Mouse (Mus musculus): ENCODE results near the gene Tigd4.

The Tigd4 gene

GRCm38 (mm10) chr3:84610183-84610710, 16.9 kb downstream of the Tigd4 start:
- no peak for DNase-seq (ENCODE audit: low spot score in 2 of 2)

- DNase-seq (ENCODE audit: low spot score in 2 of 2), result peak in 1 of 2 experiments; percentile 49
Measured at GRCm38 (mm10) chr3:84615050-84615855, 21.9 kb downstream of the Tigd4 start.

DNA sequence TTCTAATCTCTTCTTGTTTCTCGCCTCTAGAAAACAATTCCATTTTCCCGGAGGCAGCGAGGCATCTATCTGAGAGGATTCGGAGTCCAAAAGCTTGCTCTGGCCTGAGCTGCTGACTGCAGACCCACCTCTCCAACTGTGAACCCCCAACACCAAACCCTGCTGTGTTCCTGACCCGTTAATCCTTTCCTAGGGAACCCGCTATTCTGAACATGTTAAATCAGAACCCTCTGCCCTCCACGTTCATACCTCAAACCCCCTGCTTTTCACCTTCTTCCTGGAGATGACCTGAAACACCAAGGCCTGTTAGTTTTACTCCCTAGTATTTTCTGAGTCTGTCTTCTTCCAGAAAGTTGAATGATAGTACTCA, 22.5 kb downstream of the Tigd4 start:
- DNase-seq (ENCODE audit: low spot score in 2 of 2), result no peak

DNA sequence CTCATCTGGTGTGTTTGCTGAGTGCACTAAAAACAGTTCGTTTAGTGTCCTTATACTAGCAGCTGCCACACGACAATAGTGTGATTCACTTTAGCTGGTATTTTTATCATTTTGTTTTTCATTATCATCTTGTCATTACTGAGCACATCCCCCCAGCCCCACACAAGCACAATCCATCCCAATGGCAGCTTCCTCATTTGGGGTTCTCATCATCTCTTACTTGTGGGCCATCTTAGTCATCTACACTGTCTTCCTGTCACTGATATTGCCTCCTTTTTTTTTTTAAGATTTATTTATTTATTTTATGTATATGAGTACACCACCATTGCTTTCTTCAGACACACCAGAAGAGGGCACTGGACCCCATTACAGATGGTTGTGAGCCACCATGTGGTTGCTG, 25.3 kb downstream of the Tigd4 start:
- no peak for DNase-seq (ENCODE audit: low spot score in 2 of 2)

DNA sequence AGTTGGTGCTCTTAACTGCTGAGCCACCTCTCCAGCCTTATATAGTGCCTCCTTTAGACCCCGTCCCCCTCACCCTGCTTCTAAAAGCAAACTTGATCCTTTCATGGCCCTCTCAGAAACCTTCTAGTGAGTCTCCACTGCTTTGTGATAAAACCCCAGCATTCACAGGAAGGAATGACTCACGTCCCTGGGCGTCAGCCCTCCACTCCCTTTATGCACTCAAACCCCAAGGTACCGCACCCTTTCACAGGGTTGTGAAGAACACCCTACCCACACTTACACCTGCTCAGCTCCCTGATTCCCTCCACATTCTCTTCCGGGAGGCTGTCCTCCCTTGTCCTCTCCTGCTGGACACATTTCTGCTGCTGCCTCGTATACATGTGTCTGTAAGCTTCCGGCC, 25.7 kb downstream of the Tigd4 start:
- no peak for DNase-seq (ENCODE audit: low spot score in 2 of 2)

DNA sequence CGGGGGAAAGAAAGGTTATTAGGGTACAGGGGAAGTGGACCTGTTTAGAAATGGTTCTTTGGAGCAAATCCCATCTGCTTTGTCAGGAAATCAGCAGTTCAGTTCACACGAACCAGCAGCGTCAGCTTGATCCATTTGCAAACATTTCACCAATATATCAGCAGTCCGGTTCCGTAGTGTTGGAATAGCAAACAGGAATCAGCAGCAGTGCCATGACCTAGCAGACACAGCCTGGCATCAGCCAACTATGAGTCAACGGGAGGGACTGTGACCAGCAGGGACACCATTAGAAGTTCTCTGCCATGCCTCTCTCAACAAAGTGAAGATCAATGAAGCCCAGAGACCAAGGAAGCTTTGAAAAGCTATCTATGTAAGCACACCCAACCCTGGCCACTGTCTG, 26.4 kb downstream of the Tigd4 start:
- DNase-seq (ENCODE audit: low spot score in 2 of 2), result no peak

GRCm38 (mm10) chr3:84622026-84622425, 28.7 kb downstream of the Tigd4 start:
- no peak for DNase-seq (ENCODE audit: low spot score in 2 of 2)

GRCm38 (mm10) chr3:84631586-84631985, 38.2 kb downstream of the Tigd4 start:
- no peak for DNase-seq (ENCODE audit: low spot score in 2 of 2)

GRCm38 (mm10) chr3:84637095-84637494, 43.7 kb downstream of the Tigd4 start:
- DNase-seq (ENCODE audit: low spot score in 2 of 2), result no peak

DNA sequence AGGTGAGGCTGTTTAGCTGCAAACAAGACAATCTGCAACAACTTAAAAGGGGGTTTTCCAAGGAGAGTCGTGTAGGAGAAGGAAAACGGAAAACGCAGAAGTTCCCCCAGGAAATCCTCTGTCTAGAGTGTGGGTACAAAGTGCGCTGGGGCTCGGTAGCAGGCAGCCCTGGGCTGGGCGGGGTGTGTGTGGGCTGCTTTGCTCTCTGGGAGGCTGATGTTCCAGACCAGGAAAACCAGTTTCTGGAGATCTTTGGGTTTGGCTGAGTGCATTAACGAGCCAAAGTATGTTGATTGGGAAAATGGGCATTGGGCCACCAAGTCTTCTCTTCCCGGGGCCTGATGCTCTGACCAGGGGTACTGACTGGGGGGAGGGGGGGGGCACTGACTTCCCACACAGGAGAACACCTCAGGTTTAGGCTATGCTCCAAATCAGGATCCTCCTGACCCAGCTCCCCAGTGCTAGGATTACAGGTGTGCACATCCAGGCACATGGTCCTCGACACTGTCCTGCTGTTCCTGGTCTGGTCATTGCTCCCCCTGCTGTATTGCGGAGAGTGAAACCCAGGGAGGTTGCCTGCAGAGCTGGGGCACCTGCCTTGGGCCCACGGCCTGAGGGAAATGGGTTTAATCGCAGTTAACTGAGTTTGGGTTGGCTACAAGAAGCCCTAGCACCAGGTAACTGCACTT, 44.7 kb downstream of the Tigd4 start:
- DNase-seq (ENCODE audit: low spot score in 2 of 2), result no peak

DNA sequence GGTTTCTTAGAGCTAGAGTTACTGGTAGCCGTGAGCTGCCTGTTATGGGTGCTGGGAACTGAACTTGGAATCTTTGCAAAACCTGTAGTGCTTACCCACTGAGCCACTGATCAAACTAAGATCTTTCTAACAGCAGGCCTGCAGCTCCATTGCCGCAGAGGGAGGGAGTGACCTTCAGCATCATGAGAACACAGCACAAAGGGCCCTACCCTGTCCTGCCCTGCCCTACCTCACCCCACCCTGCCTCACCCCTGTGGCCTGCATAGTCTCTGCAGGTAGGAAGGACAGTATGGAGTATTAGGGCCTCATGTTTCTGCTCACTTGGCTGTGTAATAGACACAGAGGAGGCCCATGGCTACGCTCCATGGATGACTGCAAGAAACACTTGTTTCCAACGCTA, 45.5 kb downstream of the Tigd4 start:
- no peak for DNase-seq (ENCODE audit: low spot score in 2 of 2)

DNA sequence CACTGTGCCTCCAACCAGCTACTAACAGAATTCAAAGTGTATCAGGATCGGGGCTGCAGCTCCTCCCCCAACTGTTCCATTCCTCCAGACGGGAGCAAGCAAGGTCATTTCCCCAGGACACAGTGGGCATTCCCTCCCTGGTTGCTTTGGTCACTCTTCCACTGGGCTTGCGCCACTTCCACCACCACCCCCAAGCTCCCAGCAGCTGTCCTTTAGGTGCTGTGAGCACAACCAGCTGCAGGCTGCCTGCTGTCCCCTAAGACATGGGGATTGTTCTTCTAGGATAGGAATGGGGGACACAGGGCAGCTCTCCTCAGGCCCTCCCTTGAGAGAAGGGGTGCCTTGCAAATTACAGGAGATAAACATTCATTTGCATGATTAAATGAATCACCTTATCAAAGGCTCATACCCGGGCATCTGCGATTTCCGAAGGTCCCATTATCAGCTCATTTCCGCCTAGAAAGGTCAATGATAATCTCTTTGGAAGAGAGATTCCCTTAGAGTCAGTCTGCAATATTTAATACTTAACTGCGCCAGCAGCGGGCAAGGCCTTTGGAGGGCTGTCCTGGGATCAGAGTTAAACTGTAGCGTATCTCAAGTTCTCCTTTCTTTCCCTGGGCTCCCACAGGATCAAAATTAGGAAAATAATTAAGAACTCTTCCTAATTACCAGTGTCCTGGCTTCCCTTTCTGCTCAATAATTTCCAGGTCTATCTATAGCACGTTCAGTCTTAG, 46.6 kb downstream of the Tigd4 start:
- DNase-seq (ENCODE audit: low spot score in 2 of 2), result no peak

DNA sequence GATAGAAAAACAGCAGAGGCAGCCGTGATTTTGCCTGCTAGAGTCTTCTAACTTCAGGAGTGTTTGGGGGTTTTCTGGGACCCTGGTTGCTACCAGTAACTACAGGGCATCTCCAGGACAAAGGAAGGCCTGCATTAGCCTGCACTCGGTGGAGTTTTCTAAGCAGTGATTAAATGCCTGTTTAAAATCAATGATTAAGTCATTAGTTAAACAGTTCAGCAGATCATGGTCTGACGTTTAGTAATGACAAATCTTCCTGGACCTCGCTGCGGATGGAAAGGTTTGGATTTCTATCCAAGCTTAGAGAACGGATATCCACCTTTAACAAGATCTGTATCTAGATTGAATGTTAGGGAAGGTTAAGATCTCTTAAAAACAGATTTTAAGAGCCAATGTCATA, 47.2 kb downstream of the Tigd4 start:
- no peak for DNase-seq (ENCODE audit: low spot score in 2 of 2)

DNA sequence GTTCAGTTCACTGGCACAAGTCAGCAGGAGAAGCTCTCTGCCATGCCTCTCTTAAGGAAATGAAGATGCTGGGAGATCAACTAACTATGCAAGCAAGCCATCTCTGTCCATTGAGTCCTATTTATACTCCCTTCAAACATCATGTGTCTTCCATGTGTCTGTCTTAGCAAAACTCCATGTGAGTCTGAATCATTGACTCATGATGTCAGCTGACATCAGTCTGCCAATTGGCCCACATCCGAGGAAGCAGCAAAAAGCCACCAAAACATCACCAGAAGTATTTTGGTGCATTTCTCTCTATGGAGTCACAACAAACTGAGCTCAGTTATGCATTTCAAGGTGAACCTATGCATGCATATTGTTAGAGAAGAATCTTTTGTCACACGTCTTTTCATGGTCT, 48.0 kb downstream of the Tigd4 start:
- DNase-seq (ENCODE audit: low spot score in 2 of 2), result no peak

DNA sequence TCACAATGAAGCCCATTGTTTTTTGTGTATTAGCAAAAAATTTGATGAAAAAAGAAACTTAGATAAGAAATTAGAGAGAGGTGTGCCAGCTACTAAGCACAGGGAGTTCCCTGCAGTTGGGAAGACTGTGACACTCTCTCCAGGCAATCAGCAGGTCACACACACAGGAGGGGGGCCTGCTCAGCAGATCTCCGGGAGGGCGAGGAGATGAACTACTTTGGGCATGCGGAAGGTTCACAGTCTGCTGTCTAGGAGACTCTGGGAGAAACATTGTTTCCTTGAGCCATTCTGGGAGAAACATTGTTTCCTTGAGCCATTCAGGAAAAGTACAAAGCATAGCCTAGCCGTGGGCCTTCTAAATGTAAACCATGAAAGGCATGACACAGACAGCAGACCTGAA, 49.6 kb downstream of the Tigd4 start:
- DNase-seq (ENCODE audit: low spot score in 2 of 2), result no peak

- no peak for DNase-seq (ENCODE audit: low spot score in 2 of 2)
Measured at GRCm38 (mm10) chr3:84645156-84646006, 52.0 kb downstream of the Tigd4 start.

- no peak for DNase-seq (ENCODE audit: low spot score in 2 of 2)
Measured at GRCm38 (mm10) chr3:84646007-84646290, 52.6 kb downstream of the Tigd4 start.

- no peak for DNase-seq (ENCODE audit: low spot score in 2 of 2)
Measured at GRCm38 (mm10) chr3:84646331-84646845, 53.0 kb downstream of the Tigd4 start.
